ENCODE assay signal across 29 mouse cellular contexts in the genomic region with DNA sequence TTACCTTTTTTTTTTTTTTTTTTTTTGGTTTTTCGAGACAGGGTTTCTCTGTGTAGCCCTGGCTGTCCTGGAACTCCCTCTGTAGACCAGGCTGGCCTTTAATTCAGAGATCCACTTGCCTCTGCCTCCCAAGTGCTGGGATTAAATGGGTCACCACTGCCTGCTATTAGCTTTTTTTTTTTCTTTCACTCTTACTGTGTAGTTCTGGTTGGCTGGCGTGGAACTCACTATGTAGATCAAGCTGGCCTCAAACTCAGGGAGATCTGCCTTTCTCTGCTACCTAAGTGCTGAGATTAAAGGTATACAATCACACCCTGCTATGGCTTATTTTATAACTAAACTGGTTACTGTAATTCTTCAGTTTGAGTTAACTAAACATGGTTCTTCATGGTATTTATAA. TPM values are rescaled to one million over a fixed set of nuclear protein-coding genes. Genes with fewer than 3 reads are reported as not detected.
DNase-seq lines count a peak whose midpoint lies in the region; ATAC-seq and TF ChIP-seq lines count a peak whose summit lies in the region.
"Had no signal": no experiment of that assay in that cellular context is flagged by ENCODE, and none has a peak within 500 bp of the region (broad histone marks: within the 10 kb centered on the region; RNA-seq: fewer than 3 reads in every experiment).

No protein-coding gene starts in this region.

- peaks cover 65% of the 10 kb centered on the region for H3K4me1 ChIP-seq in heart, embryonic 13.5 days
- peaks cover 50% of the 10 kb centered on the region for H3K4me1 ChIP-seq in heart, embryonic 12.5 days (replicated peaks)
- H3K4me1 ChIP-seq in spleen, adult 2 months (ENCODE audit: control insufficient read depth, insufficient read depth, insufficient read length): peaks cover 17% of the 10 kb centered on the region
- peaks cover 12% of the 10 kb centered on the region for H3K4me1 ChIP-seq in bone marrow, adult 2 months (ENCODE audit: control insufficient read depth, insufficient read depth, low read length)
- peaks cover 18% of the 10 kb centered on the region for H3K4me1 ChIP-seq in forebrain, embryonic 15.5 days

- H3K27ac ChIP-seq in heart, embryonic 13.5 days (replicated peaks): peak overlapping the region; percentile 81
- H3K27ac ChIP-seq in heart, embryonic 12.5 days (ENCODE audit: poor library complexity, severe bottlenecking): no peak overlapping the region
- peak overlapping the region; percentile 87 for H3K27ac ChIP-seq in spleen, adult 2 months (ENCODE audit: insufficient read depth, low read length)
- H3K27ac ChIP-seq in bone marrow, adult 2 months (ENCODE audit: control insufficient read depth, insufficient read depth, low read depth, low read length, poor library complexity): peak overlapping the region; percentile 54; the same call in 1 of the 2 replicates
- no peak overlapping the region for H3K27ac ChIP-seq in forebrain, embryonic 15.5 days (replicated peaks)
- H3K27ac ChIP-seq: embryonic facial prominence, embryonic 12.5 days; forebrain, embryonic 13.5 days; hindbrain, embryonic 15.5 days; layer of hippocampus, adult 2 months; midbrain, embryonic 10.5 days; neural tube, embryonic 13.5 days; stomach, postnatal 0 days had no signal

- no peak overlapping the region for H3K4me3 ChIP-seq in heart, embryonic 13.5 days
- no peak overlapping the region for H3K4me3 ChIP-seq in heart, embryonic 12.5 days
- H3K4me3 ChIP-seq in spleen, adult 2 months (ENCODE audit: extremely low read depth, insufficient read depth, insufficient read length): no peak overlapping the region
- no peak overlapping the region for H3K4me3 ChIP-seq in bone marrow, adult 2 months (replicated peaks; ENCODE audit: control insufficient read depth, low read depth, low read length)
- H3K4me3 ChIP-seq in forebrain, embryonic 15.5 days: no peak overlapping the region
- H3K4me3 ChIP-seq: embryonic facial prominence, embryonic 12.5 days; forebrain, embryonic 13.5 days; hindbrain, embryonic 15.5 days; layer of hippocampus, adult 2 months; limb, embryonic 13.5 days; midbrain, embryonic 10.5 days; myocyte; neural tube, embryonic 13.5 days had no signal

- no peak for ATAC-seq in heart, embryonic 13.5 days (ENCODE audit: extremely low read depth, insufficient number of reproducible peaks, low FRiP score, low TSS enrichment)
- no peak for ATAC-seq in heart, embryonic 12.5 days (ENCODE audit: insufficient number of reproducible peaks, low FRiP score)
- no peak for ATAC-seq in forebrain, embryonic 15.5 days (replicated peaks)
- ATAC-seq: forebrain, embryonic 13.5 days; intestine, embryonic 16.5 days; lung, postnatal 0 days; midbrain, embryonic 16.5 days had no signal

- no peak for DNase-seq in spleen, adult 2 months (ENCODE audit: low read depth in 1 of 2, low spot score in 2 of 2)
- DNase-seq in spleen, postnatal 4 days (ENCODE audit: low spot score in 2 of 2): no peak
- no peak for DNase-seq in cerebellum, postnatal 36 days
- DNase-seq: adrenal gland, postnatal 25 days; cerebellum, adult 11 months; cerebellum, postnatal 10 days; gastrocnemius, postnatal 10 days; kidney, adult 9 months; layer of hippocampus, postnatal 36 days; right cerebral cortex, postnatal 25 days; thymus, adult 2 months; thymus, postnatal 4 days had no signal

- no peaks in the 10 kb centered on the region for H3K27me3 ChIP-seq in heart, embryonic 13.5 days (replicated peaks)
- H3K27me3 ChIP-seq in heart, embryonic 12.5 days (replicated peaks): no peaks in the 10 kb centered on the region
- no peaks in the 10 kb centered on the region for H3K27me3 ChIP-seq in spleen, adult 2 months (ENCODE audit: control insufficient read depth, insufficient read depth, low read length)
- no peaks in the 10 kb centered on the region for H3K27me3 ChIP-seq in forebrain, embryonic 15.5 days
- H3K27me3 ChIP-seq: embryonic facial prominence, embryonic 12.5 days; forebrain, embryonic 13.5 days; hindbrain, embryonic 15.5 days; limb, embryonic 13.5 days; neural tube, embryonic 13.5 days had no signal

- 76% methylated on average over 2 of the region's 2 CpGs for WGBS in heart, embryonic 13.5 days
- WGBS in heart, embryonic 12.5 days: 77% methylated on average over 2 of the region's 2 CpGs
- 22% methylated on average over 2 of the region's 2 CpGs for WGBS in spleen, adult 2 months
- WGBS in bone marrow, adult 2 months: 32% methylated on average over 2 of the region's 2 CpGs
- WGBS in forebrain, embryonic 15.5 days: 83% methylated on average over 2 of the region's 2 CpGs

- H3K4me2 ChIP-seq in heart, embryonic 13.5 days: no peak overlapping the region
- H3K4me2 ChIP-seq in heart, embryonic 12.5 days: no peak overlapping the region
- no peak overlapping the region for H3K4me2 ChIP-seq in forebrain, embryonic 15.5 days (replicated peaks)
- H3K4me2 ChIP-seq: embryonic facial prominence, embryonic 12.5 days; forebrain, embryonic 13.5 days; hindbrain, embryonic 15.5 days; limb, embryonic 13.5 days; neural tube, embryonic 13.5 days had no signal

- peaks cover 11% of the 10 kb centered on the region; the same call in 1 of the 2 replicates for H3K36me3 ChIP-seq in heart, embryonic 13.5 days
- peaks cover 11% of the 10 kb centered on the region; the same call in 1 of the 2 replicates for H3K36me3 ChIP-seq in heart, embryonic 12.5 days
- peaks cover 3% of the 10 kb centered on the region; the same call in 1 of the 2 replicates for H3K36me3 ChIP-seq in spleen, adult 2 months (ENCODE audit: control insufficient read depth, insufficient read depth, low read length)
- no peaks in the 10 kb centered on the region for H3K36me3 ChIP-seq in forebrain, embryonic 15.5 days
- H3K36me3 ChIP-seq: embryonic facial prominence, embryonic 12.5 days; hindbrain, embryonic 15.5 days; limb, embryonic 13.5 days; neural tube, embryonic 13.5 days had no signal

- no peak for TF ChIP-seq POLR2A in spleen, adult 2 months (IDR thresholded peaks at IDR 0.05; ENCODE audit: low read depth, low read length)
- no peak for TF ChIP-seq POLR2A in bone marrow, adult 2 months (IDR thresholded peaks at IDR 0.05; ENCODE audit: borderline replicate concordance, control insufficient read depth, low read depth, low read length)

- no peaks in the 10 kb centered on the region for H3K9me3 ChIP-seq in heart, embryonic 13.5 days
- no peaks in the 10 kb centered on the region for H3K9me3 ChIP-seq in heart, embryonic 12.5 days (replicated peaks)
- H3K9me3 ChIP-seq in forebrain, embryonic 15.5 days: no peaks in the 10 kb centered on the region
- H3K9me3 ChIP-seq: embryonic facial prominence, embryonic 12.5 days; forebrain, embryonic 13.5 days; hindbrain, embryonic 15.5 days; limb, embryonic 13.5 days; midbrain, embryonic 10.5 days; neural tube, embryonic 13.5 days had no signal

- no peak overlapping the region for H3K9ac ChIP-seq in heart, embryonic 13.5 days
- H3K9ac ChIP-seq in heart, embryonic 12.5 days: no peak overlapping the region
- H3K9ac ChIP-seq in forebrain, embryonic 15.5 days (replicated peaks): no peak overlapping the region
- H3K9ac ChIP-seq: embryonic facial prominence, embryonic 12.5 days; forebrain, embryonic 13.5 days; hindbrain, embryonic 15.5 days; limb, embryonic 13.5 days; neural tube, embryonic 13.5 days had no signal

- TF ChIP-seq CTCF in spleen, adult 2 months (IDR thresholded peaks at IDR 0.05; ENCODE audit: extremely low read depth, insufficient read depth, insufficient read length, insufficient replicate concordance): no peak
- no peak for TF ChIP-seq CTCF in bone marrow, adult 2 months (IDR thresholded peaks at IDR 0.05; ENCODE audit: control insufficient read depth, insufficient read depth, low read length)

RNA-seq across cellular contexts. Expression of a gene that starts 6.1 kb away (rescaled TPM):
- 1.9 TPM in 1 of 2 replicates, not detected in the other for polyA plus RNA-seq in heart, embryonic 13.5 days (2015; fragmentation: Nextera tagmentation; extraction: Ambion mirVana)
- polyA plus RNA-seq in heart, embryonic 12.5 days (2016; fragmentation: Nextera tagmentation; extraction: Ambion mirVana): not detected in 2 replicates
- polyA plus RNA-seq in spleen, adult 2 months (2012; rRNA removed): not detected in 2 replicates
- not detected in 2 replicates for polyA plus RNA-seq in bone marrow, adult 2 months (2011; ENCODE audit: insufficient read depth, insufficient read length, low replicate concordance, missing spikeins)
- polyA plus RNA-seq in forebrain, embryonic 15.5 days (2015; fragmentation: Nextera tagmentation; extraction: Ambion mirVana): not detected in 2 replicates
- polyA plus RNA-seq: embryonic facial prominence, embryonic 12.5 days; forebrain, embryonic 13.5 days; hindbrain, embryonic 15.5 days; intestine, embryonic 16.5 days; limb, embryonic 13.5 days; liver, embryonic 16.5 days; lung, postnatal 0 days; midbrain, embryonic 10.5 days; midbrain, embryonic 16.5 days; myocyte; neural tube, embryonic 13.5 days; stomach, postnatal 0 days; thymus, adult 2 months had no signal

RNA-seq across cellular contexts. Expression of a gene that starts 50.5 kb away (rescaled TPM):
- 100 and 101 TPM in 2 replicates for polyA plus RNA-seq in heart, embryonic 13.5 days (2015; fragmentation: Nextera tagmentation; extraction: Ambion mirVana)
- 124 and 138 TPM in 2 replicates for polyA plus RNA-seq in heart, embryonic 12.5 days (2016; fragmentation: Nextera tagmentation; extraction: Ambion mirVana)
- 120 and 164 TPM in 2 replicates for polyA plus RNA-seq in spleen, adult 2 months (2012; rRNA removed)
- polyA plus RNA-seq in bone marrow, adult 2 months (2011; ENCODE audit: insufficient read depth, insufficient read length, low replicate concordance, missing spikeins): 58.2 and 62.7 TPM in 2 replicates
- 190 and 195 TPM in 2 replicates for polyA plus RNA-seq in forebrain, embryonic 15.5 days (2015; fragmentation: Nextera tagmentation; extraction: Ambion mirVana)

RNA-seq across cellular contexts. Expression of a gene that starts 50.5 kb away (rescaled TPM):
- 124 and 142 TPM in 2 replicates for polyA plus RNA-seq in heart, embryonic 13.5 days (2015; fragmentation: Nextera tagmentation; extraction: Ambion mirVana)
- polyA plus RNA-seq in heart, embryonic 12.5 days (2016; fragmentation: Nextera tagmentation; extraction: Ambion mirVana): 142 and 152 TPM in 2 replicates
- 9.7 and 11.7 TPM in 2 replicates for polyA plus RNA-seq in spleen, adult 2 months (2012; rRNA removed)
- polyA plus RNA-seq in bone marrow, adult 2 months (2011; ENCODE audit: insufficient read depth, insufficient read length, low replicate concordance, missing spikeins): 81.6 and 126 TPM in 2 replicates
- polyA plus RNA-seq in forebrain, embryonic 15.5 days (2015; fragmentation: Nextera tagmentation; extraction: Ambion mirVana): 195 and 199 TPM in 2 replicates

RNA-seq across cellular contexts. Expression of a gene that starts 50.8 kb away (rescaled TPM):
- 62.6 and 64.7 TPM in 2 replicates for polyA plus RNA-seq in heart, embryonic 13.5 days (2015; fragmentation: Nextera tagmentation; extraction: Ambion mirVana)
- polyA plus RNA-seq in heart, embryonic 12.5 days (2016; fragmentation: Nextera tagmentation; extraction: Ambion mirVana): 93.5 and 94.4 TPM in 2 replicates
- polyA plus RNA-seq in spleen, adult 2 months (2012; rRNA removed): 3.8 and 4.5 TPM in 2 replicates
- polyA plus RNA-seq in bone marrow, adult 2 months (2011; ENCODE audit: insufficient read depth, insufficient read length, low replicate concordance, missing spikeins): 7.7 and 14.3 TPM in 2 replicates
- polyA plus RNA-seq in forebrain, embryonic 15.5 days (2015; fragmentation: Nextera tagmentation; extraction: Ambion mirVana): 60.4 and 60.7 TPM in 2 replicates

Comparison
In these comparisons a context has a peak if more than half of its experiments do, and no peak if none do; other contexts are left out.
1. H3K27ac ChIP-seq: peak in heart, embryonic 13.5 days (single experiment), spleen, adult 2 months (single experiment) and bone marrow, adult 2 months (single experiment); none in heart, embryonic 12.5 days (single experiment) and forebrain, embryonic 15.5 days (single experiment).